Mouse (Mus musculus): Measurements from ENCODE around the gene Wdr24. TPM values are rescaled to one million over a fixed set of nuclear protein-coding genes. Genes with fewer than 3 reads are reported as not detected.

The Wdr24 gene
- polyA plus RNA-seq, 1 experiment, result 18.0 TPM

- Histone ChIP-seq H3K27me3 (ENCODE audit: control insufficient read depth, insufficient read depth, insufficient read length) (no peaks in the 10 kb centered on the region), H3K79me2 (ENCODE audit: control insufficient read depth, insufficient read depth) (peaks cover 5% of the 10 kb centered on the region), H3K36me3 (ENCODE audit: control insufficient read depth, insufficient read depth) (no peaks in the 10 kb centered on the region), H3K4me3 (peak overlapping the region; percentile 32), H3ac (ENCODE audit: control insufficient read depth, insufficient read length) (no peak overlapping the region), H3K4me2 (ENCODE audit: low read depth) (peak overlapping the region; percentile 88)
- TF ChIP-seq TCF3 (IDR thresholded peaks at IDR 0.05; ENCODE audit: insufficient read length, low read depth) (no peak), TCF12 (IDR thresholded peaks at IDR 0.05; ENCODE audit: insufficient read depth, poor library complexity, severe bottlenecking) (no peak), MYOG (IDR thresholded peaks at IDR 0.05; ENCODE audit: control insufficient read depth in 1 of 3, insufficient read depth in 1 of 3, insufficient read length in 2 of 3, low read depth in 2 of 3) (no peak), E2F4 (IDR thresholded peaks at IDR 0.05; ENCODE audit: insufficient read depth) (no peak), REST (IDR thresholded peaks at IDR 0.05; ENCODE audit: insufficient read depth, insufficient read length) (no peak), MAX (IDR thresholded peaks at IDR 0.05; ENCODE audit: low read depth) (no peak), MYOD1 (IDR thresholded peaks at IDR 0.05; ENCODE audit: control insufficient read depth in 1 of 3, insufficient read length in 2 of 3, low read depth in 2 of 3) (no peak)
These were observed 1.1 kb downstream of the Wdr24 start for GRCm38 (mm10) chr17:25824362-25825142.

DNA sequence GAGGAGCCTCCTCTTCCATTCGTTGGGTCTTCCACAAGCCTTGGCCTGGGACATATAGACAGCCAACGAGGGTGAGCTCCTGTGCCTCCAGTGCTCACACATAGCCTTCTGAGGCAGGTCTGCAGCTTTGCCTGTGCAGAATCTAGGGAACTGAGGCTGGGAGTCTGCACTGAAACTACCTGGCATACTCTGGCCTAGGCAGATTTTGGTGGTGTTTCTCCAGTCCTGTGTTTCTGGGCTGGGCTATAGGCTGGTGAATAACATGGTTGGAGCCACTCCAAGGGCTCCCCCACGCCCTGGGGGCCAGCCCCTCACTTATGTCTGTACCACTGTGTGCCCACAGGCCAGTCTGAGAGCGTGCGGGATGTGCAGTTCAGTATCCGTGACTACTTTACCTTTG, 1.9 kb downstream of the Wdr24 start:
- H3K27me3 ChIP-seq (ENCODE audit: control insufficient read depth, insufficient read depth, insufficient read length), result no peaks in the 10 kb centered on the region
- TF ChIP-seq MAX (IDR thresholded peaks at IDR 0.05; ENCODE audit: low read depth) (no peak), REST (IDR thresholded peaks at IDR 0.05; ENCODE audit: insufficient read depth, insufficient read length) (no peak)
- peaks cover 6% of the 10 kb centered on the region for H3K79me2 ChIP-seq (ENCODE audit: control insufficient read depth, insufficient read depth)
- no peak overlapping the region for H3K4me3 ChIP-seq
- no peak overlapping the region for H3K4me2 ChIP-seq (ENCODE audit: low read depth)
- H3K36me3 ChIP-seq (ENCODE audit: control insufficient read depth, insufficient read depth), result no peaks in the 10 kb centered on the region
- H3ac ChIP-seq (ENCODE audit: control insufficient read depth, insufficient read length), result no peak overlapping the region

DNA sequence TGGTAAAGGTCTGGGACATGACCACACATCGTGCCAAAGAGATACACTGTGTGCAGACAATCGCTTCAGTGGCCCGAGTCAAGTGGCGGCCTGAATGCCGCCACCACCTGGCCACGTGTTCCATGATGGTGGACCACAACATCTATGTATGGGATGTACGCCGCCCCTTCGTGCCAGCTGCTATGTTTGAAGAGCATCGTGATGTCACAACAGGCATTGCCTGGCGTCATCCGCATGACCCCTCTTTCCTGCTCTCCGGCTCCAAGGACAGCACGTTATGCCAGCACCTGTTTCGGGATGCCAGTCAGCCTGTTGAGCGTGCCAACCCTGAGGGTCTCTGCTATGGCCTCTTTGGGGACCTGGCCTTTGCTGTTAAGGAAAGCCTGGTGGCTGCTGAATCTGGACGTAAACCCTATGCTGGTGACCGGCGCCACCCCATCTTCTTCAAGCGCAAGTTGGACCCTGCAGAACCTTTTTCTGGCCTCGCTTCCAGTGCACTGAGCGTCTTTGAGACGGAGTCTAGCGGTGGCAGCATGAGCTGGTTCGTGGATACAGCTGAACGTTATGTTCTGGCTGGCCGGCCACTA, 2.6 kb downstream of the Wdr24 start:
- H3K4me2 ChIP-seq (ENCODE audit: low read depth), result no peak overlapping the region
- H3K79me2 ChIP-seq (ENCODE audit: control insufficient read depth, insufficient read depth), result peaks cover 10% of the 10 kb centered on the region
- no peak for TF ChIP-seq TCF12 (IDR thresholded peaks at IDR 0.05; ENCODE audit: insufficient read depth, poor library complexity, severe bottlenecking)
- TF ChIP-seq TCF3 (IDR thresholded peaks at IDR 0.05; ENCODE audit: insufficient read length, low read depth), result no peak
- TF ChIP-seq USF1 (IDR thresholded peaks at IDR 0.05; ENCODE audit: low read depth), result no peak
- no peak for TF ChIP-seq MYOD1 (IDR thresholded peaks at IDR 0.05; ENCODE audit: control insufficient read depth in 1 of 3, insufficient read length in 2 of 3, low read depth in 2 of 3)
- TF ChIP-seq POLR2A (IDR thresholded peaks at IDR 0.05; ENCODE audit: insufficient read length, low read depth), result no peak
- TF ChIP-seq MYOG (IDR thresholded peaks at IDR 0.05; ENCODE audit: control insufficient read depth in 1 of 3, insufficient read depth in 1 of 3, insufficient read length in 2 of 3, low read depth in 2 of 3), result no peak
- no peak for TF ChIP-seq POLR2AphosphoS2 (IDR thresholded peaks at IDR 0.05; ENCODE audit: insufficient read length, low read depth)
- TF ChIP-seq SRF (IDR thresholded peaks at IDR 0.05; ENCODE audit: control insufficient read depth, insufficient read length, low read depth), result no peak
- no peak for TF ChIP-seq CEBPB (IDR thresholded peaks at IDR 0.05; ENCODE audit: insufficient read depth, poor library complexity, severe bottlenecking)
- no peak for TF ChIP-seq MAX (IDR thresholded peaks at IDR 0.05; ENCODE audit: low read depth)
- TF ChIP-seq E2F4 (IDR thresholded peaks at IDR 0.05; ENCODE audit: insufficient read depth), result no peak
- no peak for TF ChIP-seq REST (IDR thresholded peaks at IDR 0.05; ENCODE audit: insufficient read depth, insufficient read length)
- H3ac ChIP-seq (ENCODE audit: control insufficient read depth, insufficient read length), result no peak overlapping the region
- no peaks in the 10 kb centered on the region for H3K36me3 ChIP-seq (ENCODE audit: control insufficient read depth, insufficient read depth)
- no peak overlapping the region for H3K4me3 ChIP-seq
- H3K27me3 ChIP-seq (ENCODE audit: control insufficient read depth, insufficient read depth, insufficient read length), result no peaks in the 10 kb centered on the region

- H3K4me3 ChIP-seq, result no peak overlapping the region
- no peaks in the 10 kb centered on the region for H3K36me3 ChIP-seq (ENCODE audit: control insufficient read depth, insufficient read depth)
- H3ac ChIP-seq (ENCODE audit: control insufficient read depth, insufficient read length), result no peak overlapping the region
- H3K27me3 ChIP-seq (ENCODE audit: control insufficient read depth, insufficient read depth, insufficient read length), result no peaks in the 10 kb centered on the region
- TF ChIP-seq MYOG (IDR thresholded peaks at IDR 0.05; ENCODE audit: control insufficient read depth in 1 of 3, insufficient read depth in 1 of 3, insufficient read length in 2 of 3, low read depth in 2 of 3), result no peak
- TF ChIP-seq REST (IDR thresholded peaks at IDR 0.05; ENCODE audit: insufficient read depth, insufficient read length), result no peak
- no peak for TF ChIP-seq POLR2A (IDR thresholded peaks at IDR 0.05; ENCODE audit: insufficient read length, low read depth)
- TF ChIP-seq CEBPB (IDR thresholded peaks at IDR 0.05; ENCODE audit: insufficient read depth, poor library complexity, severe bottlenecking), result no peak
- TF ChIP-seq MAX (IDR thresholded peaks at IDR 0.05; ENCODE audit: low read depth), result no peak
- TF ChIP-seq TCF12 (IDR thresholded peaks at IDR 0.05; ENCODE audit: insufficient read depth, poor library complexity, severe bottlenecking), result no peak
- TF ChIP-seq E2F4 (IDR thresholded peaks at IDR 0.05; ENCODE audit: insufficient read depth), result no peak
- TF ChIP-seq POLR2AphosphoS2 (IDR thresholded peaks at IDR 0.05; ENCODE audit: insufficient read length, low read depth), result no peak
- TF ChIP-seq USF1 (IDR thresholded peaks at IDR 0.05; ENCODE audit: low read depth), result no peak
- TF ChIP-seq SRF (IDR thresholded peaks at IDR 0.05; ENCODE audit: control insufficient read depth, insufficient read length, low read depth), result no peak
- no peak for TF ChIP-seq TCF3 (IDR thresholded peaks at IDR 0.05; ENCODE audit: insufficient read length, low read depth)
- no peak for TF ChIP-seq MYOD1 (IDR thresholded peaks at IDR 0.05; ENCODE audit: control insufficient read depth in 1 of 3, insufficient read length in 2 of 3, low read depth in 2 of 3)
- H3K4me2 ChIP-seq (ENCODE audit: low read depth), result no peak overlapping the region
- H3K79me2 ChIP-seq (ENCODE audit: control insufficient read depth, insufficient read depth), result peaks cover 19% of the 10 kb centered on the region
These were observed 3.6 kb downstream of the Wdr24 start for GRCm38 (mm10) chr17:25827011-25827410.
